Mouse (Mus musculus): ENCODE measurements around the gene Olfr782. TPM values are rescaled to one million over a fixed set of nuclear protein-coding genes. Genes with fewer than 3 reads are reported as not detected.
"Not testable (repeated sequence)": the region's sequence is repeated elsewhere in the genome, so short reads cannot be mapped to it uniquely, and the experiment has no call there.

Olfr782 gene
- polyA plus RNA-seq (2012; rRNA removed) = not detected in 2 replicates

DNA sequence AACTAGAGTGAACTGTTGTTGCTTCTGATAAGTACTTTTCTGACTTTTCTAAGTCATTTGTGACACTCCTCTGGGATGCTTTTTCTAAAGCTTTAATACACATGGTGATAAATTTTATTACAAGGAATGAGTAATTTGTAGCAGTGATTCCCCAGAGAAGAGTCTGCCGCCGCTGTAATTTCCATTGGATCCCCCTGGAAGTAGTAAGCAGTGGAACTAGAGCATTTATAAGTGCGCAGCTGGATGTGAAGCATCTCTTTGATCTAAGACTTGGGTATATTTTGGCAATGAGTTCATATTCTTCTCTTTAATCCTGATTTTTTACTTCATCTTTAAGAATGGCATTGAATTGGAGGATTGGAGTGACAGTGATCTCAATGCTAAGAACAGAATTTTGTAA is at the start of gene Olfr782:
TSS of gene Olfr782 (plus strand) at position 301 of the 400 bp plus-strand sequence.
- TF ChIP-seq CTCF (IDR thresholded peaks at IDR 0.05; ENCODE audit: borderline replicate concordance, extremely low read depth, insufficient read depth, insufficient read length) = no peak
- no peak for TF ChIP-seq POLR2A (IDR thresholded peaks at IDR 0.05; ENCODE audit: borderline replicate concordance, extremely low read depth, insufficient read depth, insufficient read length, poor library complexity, severe bottlenecking)
- no peak for DNase-seq (ENCODE audit: low read depth)

DNA sequence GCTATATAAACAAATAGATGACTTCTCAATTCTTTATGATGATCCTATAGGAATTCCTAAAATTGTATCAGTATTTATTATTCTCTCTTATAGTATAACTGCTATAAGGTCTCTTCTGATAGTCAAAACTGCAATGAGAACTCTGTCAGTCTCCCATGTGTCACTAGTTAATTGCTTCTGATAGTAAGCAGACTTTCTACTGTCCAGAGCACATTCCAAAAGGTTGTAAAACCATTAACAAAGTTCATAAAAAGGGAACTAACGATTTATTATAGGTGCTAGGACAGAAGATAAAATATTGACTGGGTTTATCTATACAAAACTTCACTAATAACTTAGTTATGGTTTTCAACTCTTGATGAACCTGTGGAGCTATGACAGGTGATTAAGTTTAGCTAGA is 35.7 kb upstream of the Olfr782 start:
- DNase-seq (ENCODE audit: low read depth) = not testable (repeated sequence)

DNA sequence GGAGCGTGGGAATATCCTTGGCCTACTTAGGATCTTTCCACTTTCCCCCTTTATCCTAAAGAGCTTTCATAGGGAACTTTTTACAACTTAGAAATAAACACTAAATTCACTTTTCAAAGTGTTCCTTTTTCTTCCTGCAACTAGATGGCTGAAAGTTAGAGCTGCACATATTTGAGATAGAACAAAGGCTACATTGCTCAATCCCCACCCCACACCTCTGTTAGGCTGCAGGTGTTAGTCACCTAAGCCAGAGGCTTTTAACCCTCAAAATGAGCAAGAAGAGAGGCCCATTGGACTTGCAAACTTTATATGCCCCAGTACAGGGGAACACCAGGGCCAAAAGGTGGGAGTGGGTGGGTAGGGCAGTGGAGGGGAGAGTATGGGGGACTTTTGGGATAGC is 35.1 kb upstream of the Olfr782 start:
- DNase-seq (ENCODE audit: low read depth) = not testable (repeated sequence)

DNA sequence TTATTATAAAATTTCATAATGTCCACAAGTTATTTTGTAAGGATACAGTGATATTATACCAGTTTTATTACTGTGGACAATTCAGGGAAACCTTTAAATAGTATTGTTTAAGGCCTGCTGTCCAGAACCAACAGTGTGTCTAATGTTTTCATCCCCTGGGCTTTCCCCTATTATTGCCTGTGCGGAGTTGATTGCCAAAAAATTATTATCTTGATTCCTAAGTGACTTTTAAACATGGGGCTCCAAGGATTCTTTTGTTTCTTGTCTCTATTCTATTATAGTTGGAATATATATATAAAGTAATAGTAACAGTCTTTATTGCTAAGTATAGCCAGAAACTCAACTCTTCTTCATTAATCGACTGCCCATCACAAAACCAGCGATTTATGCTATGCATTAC is 30.8 kb upstream of the Olfr782 start, which contains the start of gene Olfr780:
TSS of gene Olfr780 (plus strand) at position 301 of the 400 bp plus-strand sequence.
- TF ChIP-seq CTCF (IDR thresholded peaks at IDR 0.05; ENCODE audit: borderline replicate concordance, extremely low read depth, insufficient read depth, insufficient read length) = no peak
- TF ChIP-seq POLR2A (IDR thresholded peaks at IDR 0.05; ENCODE audit: borderline replicate concordance, extremely low read depth, insufficient read depth, insufficient read length, poor library complexity, severe bottlenecking) = no peak
- no peak for DNase-seq (ENCODE audit: low read depth)

DNA sequence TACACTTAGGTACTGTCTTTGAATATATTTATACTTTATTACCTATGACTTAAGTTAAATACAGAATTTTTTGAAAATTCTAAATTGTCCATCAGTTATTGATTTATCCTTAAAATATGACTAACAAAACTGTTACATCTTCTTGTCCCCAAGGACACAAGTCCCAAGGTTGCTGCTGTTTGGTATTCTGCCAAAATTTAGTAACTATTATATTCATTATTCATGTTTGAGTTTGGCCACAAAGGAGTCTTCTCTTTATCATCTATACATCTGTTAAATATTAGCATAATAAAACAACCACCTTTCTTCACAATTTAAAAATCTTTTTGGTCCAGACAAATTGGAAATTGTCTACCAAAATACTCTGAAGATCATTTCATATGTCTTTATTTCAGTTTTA is 20.1 kb upstream of the Olfr782 start, which contains the start of gene Olfr781:
TSS of gene Olfr781 (plus strand) at position 301 of the 400 bp plus-strand sequence.
- TF ChIP-seq CTCF (IDR thresholded peaks at IDR 0.05; ENCODE audit: borderline replicate concordance, extremely low read depth, insufficient read depth, insufficient read length) = no peak
- no peak for TF ChIP-seq POLR2A (IDR thresholded peaks at IDR 0.05; ENCODE audit: borderline replicate concordance, extremely low read depth, insufficient read depth, insufficient read length, poor library complexity, severe bottlenecking)
- DNase-seq (ENCODE audit: low read depth) = no peak

DNA sequence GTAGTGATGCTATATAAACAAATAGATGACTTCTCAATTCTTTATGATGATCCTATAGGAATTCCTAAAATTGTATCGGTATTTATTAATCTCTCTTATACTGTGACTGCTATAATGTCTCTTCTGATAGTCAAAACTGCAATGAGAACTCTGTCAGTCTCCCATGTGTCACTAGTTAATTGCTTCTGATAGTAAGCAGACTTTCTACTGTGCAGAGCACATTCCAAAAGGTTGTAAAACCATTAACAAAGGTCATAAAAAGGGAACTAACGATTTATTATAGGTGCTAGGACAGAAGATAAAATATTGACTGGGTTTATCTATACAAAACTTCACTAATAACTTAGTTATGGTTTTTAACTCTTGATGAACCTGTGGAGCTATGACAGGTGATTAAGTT is 3.8 kb downstream of the Olfr782 start:
- DNase-seq (ENCODE audit: low read depth) = not testable (repeated sequence)

DNA sequence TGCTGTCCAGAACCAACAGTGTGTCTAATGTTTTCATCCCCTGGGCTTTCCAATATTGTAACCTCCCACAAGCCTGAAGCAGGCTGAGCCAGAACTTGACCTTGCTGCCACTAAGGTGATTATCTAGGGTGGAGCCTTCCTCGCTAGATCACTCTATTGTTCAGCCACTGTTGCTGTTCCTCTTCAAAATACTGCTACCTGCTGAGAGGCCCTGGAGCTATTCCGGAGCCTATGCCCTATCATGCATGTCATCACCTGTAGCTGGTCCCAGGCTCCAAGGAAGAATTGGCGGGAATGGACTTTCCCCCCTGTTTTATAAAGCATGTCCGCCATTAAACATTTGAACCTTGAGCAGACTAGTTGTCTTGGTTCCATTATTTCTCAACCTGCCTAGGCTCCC is 7.8 kb downstream of the Olfr782 start:
- DNase-seq (ENCODE audit: low read depth) = not testable (repeated sequence)

DNA sequence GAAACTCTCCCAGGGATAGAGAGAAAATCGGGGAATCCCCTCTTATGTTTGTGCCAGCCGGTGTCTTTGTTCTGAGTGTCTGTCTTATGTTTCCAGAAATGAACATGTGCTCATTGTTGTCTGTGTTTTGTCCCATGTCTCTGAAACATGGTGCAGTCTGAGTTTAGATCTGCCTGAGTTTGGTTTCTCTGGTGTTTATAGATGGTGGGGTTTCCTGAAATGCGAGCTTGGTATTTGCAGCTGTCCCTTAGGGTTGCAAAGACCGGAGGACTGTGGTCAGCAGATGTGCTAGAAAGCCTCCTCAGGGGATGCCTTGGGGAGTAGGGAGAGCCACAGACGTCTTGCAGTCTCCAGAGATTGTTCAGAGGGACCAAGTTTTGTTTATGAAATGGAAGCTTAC is 8.7 kb downstream of the Olfr782 start:
- TF ChIP-seq CTCF (IDR thresholded peaks at IDR 0.05; ENCODE audit: borderline replicate concordance, extremely low read depth, insufficient read depth, insufficient read length) (no peak), POLR2A (IDR thresholded peaks at IDR 0.05; ENCODE audit: borderline replicate concordance, extremely low read depth, insufficient read depth, insufficient read length, poor library complexity, severe bottlenecking) (no peak)
- no peak for DNase-seq (ENCODE audit: low read depth)

DNA sequence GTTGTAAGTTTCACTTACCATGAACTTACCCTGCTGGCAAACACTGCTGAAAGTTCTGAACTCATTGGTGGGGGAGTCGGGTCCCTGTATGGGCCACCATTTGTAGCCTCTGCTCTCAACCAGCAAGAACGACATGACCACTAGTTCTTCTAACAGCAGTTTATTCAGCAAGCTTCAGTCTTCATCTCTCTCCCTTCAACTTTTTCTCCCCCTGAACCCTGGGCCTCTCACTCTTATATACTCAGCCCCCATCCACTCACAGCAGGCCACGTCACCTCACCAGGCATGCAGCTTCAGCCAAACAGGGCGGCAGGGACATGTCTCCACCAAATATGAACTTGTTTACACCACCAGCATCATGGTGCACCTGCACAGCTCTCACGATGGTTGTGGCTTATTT is 25.4 kb downstream of the Olfr782 start:
- not testable (repeated sequence) for DNase-seq (ENCODE audit: low read depth)

DNA sequence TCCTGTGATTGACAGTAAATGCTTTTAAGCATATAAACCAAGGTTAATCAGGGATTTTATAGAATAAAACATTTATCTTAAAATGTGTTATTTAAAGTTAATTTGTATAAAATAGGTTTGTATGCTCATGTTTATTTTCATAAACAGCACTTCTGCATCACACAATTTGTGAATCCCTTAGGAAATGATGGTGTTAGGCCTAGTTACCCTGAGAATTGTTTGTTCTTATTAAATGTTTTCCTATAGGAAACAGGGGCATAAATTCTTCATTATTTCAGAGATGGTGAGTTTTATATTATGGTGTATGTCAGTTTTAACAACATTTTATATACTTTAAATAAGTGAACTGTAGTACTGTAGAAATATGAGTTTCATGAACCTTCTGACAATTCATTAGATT is 35.1 kb downstream of the Olfr782 start, which contains the start of gene Olfr784:
TSS of gene Olfr784 (plus strand) at position 301 of the 400 bp plus-strand sequence.
- no peak for DNase-seq (ENCODE audit: low read depth)
- TF ChIP-seq POLR2A (IDR thresholded peaks at IDR 0.05; ENCODE audit: borderline replicate concordance, extremely low read depth, insufficient read depth, insufficient read length, poor library complexity, severe bottlenecking) = no peak
- no peak for TF ChIP-seq CTCF (IDR thresholded peaks at IDR 0.05; ENCODE audit: borderline replicate concordance, extremely low read depth, insufficient read depth, insufficient read length)

DNA sequence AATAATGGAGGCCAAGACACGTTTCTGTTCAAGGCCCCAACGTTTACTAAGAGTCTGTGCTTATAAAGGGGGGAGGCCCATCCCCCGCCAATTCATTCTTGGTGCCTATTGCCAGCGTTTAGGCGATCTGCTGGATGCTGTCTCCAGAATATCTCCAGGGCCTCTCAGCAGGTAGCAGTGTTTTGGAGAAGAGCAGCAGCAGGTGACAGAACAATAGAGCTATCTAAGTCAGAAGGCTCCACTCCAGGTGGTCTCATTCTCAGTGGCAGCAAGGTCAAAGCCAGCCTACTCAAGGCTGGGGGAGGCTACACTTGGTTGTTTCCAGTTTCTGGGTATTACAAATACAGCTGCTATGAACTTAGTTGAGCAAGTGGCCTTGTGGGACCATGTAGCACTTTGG is 52.2 kb downstream of the Olfr782 start:
- no peak for DNase-seq (ENCODE audit: low read depth)
- TF ChIP-seq POLR2A (IDR thresholded peaks at IDR 0.05; ENCODE audit: borderline replicate concordance, extremely low read depth, insufficient read depth, insufficient read length, poor library complexity, severe bottlenecking) (no peak), CTCF (IDR thresholded peaks at IDR 0.05; ENCODE audit: borderline replicate concordance, extremely low read depth, insufficient read depth, insufficient read length) (no peak)

Other genes with a start within 250 kb of the Olfr782 start
- not detected in 2 replicates for gene Olfr768, start 249.5 kb upstream of the Olfr782 start, polyA plus RNA-seq (2012; rRNA removed)
- not detected in 2 replicates for gene Olfr769, start 231.0 kb upstream of the Olfr782 start, polyA plus RNA-seq (2012; rRNA removed)
- not detected in 2 replicates for gene Olfr770, start 209.9 kb upstream of the Olfr782 start, polyA plus RNA-seq (2012; rRNA removed)
- not detected in 2 replicates for gene Olfr771, start 184.1 kb upstream of the Olfr782 start, polyA plus RNA-seq (2012; rRNA removed)
- not detected in 2 replicates for gene Olfr772, start 170.9 kb upstream of the Olfr782 start, polyA plus RNA-seq (2012; rRNA removed)
- not detected in 2 replicates for gene Olfr773, start 161.4 kb upstream of the Olfr782 start, polyA plus RNA-seq (2012; rRNA removed)
- not detected in 2 replicates for gene Olfr774, start 112.6 kb upstream of the Olfr782 start, polyA plus RNA-seq (2012; rRNA removed)
- not detected in 2 replicates for gene Olfr775, start 100.4 kb upstream of the Olfr782 start, polyA plus RNA-seq (2012; rRNA removed)
- gene Olfr776, start 89.7 kb upstream of the Olfr782 start, polyA plus RNA-seq (2012; rRNA removed) = not detected in 2 replicates
- not detected in 2 replicates for gene Olfr777, start 77.4 kb upstream of the Olfr782 start, polyA plus RNA-seq (2012; rRNA removed)
- not detected in 2 replicates for gene Olfr780, start 30.7 kb upstream of the Olfr782 start, polyA plus RNA-seq (2012; rRNA removed)
- gene Olfr781, start 20.0 kb upstream of the Olfr782 start, polyA plus RNA-seq (2012; rRNA removed) = not detected in 2 replicates
- gene Olfr784, start 35.2 kb downstream of the Olfr782 start, polyA plus RNA-seq (2012; rRNA removed) = 0.08 and 0.16 TPM in 2 replicates
- not detected in 2 replicates for gene Olfr785, start 56.6 kb downstream of the Olfr782 start, polyA plus RNA-seq (2012; rRNA removed)
- gene Olfr786, start 78.5 kb downstream of the Olfr782 start, polyA plus RNA-seq (2012; rRNA removed) = not detected in 2 replicates
- gene Olfr787, start 113.0 kb downstream of the Olfr782 start, polyA plus RNA-seq (2012; rRNA removed) = not detected in 2 replicates
- not detected in 2 replicates for gene Olfr788, start 122.1 kb downstream of the Olfr782 start, polyA plus RNA-seq (2012; rRNA removed)
- gene Olfr789, start 135.9 kb downstream of the Olfr782 start, polyA plus RNA-seq (2012; rRNA removed) = not detected in 2 replicates
- gene Olfr790, start 149.6 kb downstream of the Olfr782 start, polyA plus RNA-seq (2012; rRNA removed) = not detected in 2 replicates
- gene Olfr791, start 172.9 kb downstream of the Olfr782 start, polyA plus RNA-seq (2012; rRNA removed) = not detected in 2 replicates
- gene Olfr792, start 190.3 kb downstream of the Olfr782 start, polyA plus RNA-seq (2012; rRNA removed) = not detected in 2 replicates
- not detected in 2 replicates for gene Olfr794, start 218.8 kb downstream of the Olfr782 start, polyA plus RNA-seq (2012; rRNA removed)